Mouse (Mus musculus) adrenal gland, adult 2 months (tissue): ENCODE results near the gene Twist1. TPM values are rescaled to one million over a fixed set of nuclear protein-coding genes. Genes with fewer than 3 reads are reported as not detected.

Source experiments
- DNase-seq: peaks from one replicate; pipeline ENCODE4 v3.0.0; 2021
- long read RNA-seq: library from polyadenylated mRNA; stranded (forward); transcript quantifications from one replicate; pipeline ENCODE4 v2.0.0, GENCODE M21; 2021
- polyA plus RNA-seq: library from polyadenylated mRNA; depleted of rRNA; stranded (reverse); fragments of >200 nt; gene quantifications from 2 replicates; pipeline ENCODE4 v1.2.3, GENCODE M21; 2012; rRNA removed
- total RNA-seq, 2 experiments: library from RNA; stranded (reverse); gene quantifications; 2 replicates each; pipeline ENCODE4 v1.2.3; 2021

Gene Twist1
- total RNA-seq (1 to 10 TPM; 5.1 to 9.7 TPM), polyA plus RNA-seq (19.4 and 28.3 TPM in 2 replicates)
- long read RNA-seq, transcript Twist1-201 (2 exons, 1,628 nt) = major isoform, 14 of 15 reads
- long read RNA-seq, partial matches to known transcripts = 1 of 15 reads
- long read RNA-seq, other reads (novel, unspliced or antisense) = 0 of 15 reads

DNA sequence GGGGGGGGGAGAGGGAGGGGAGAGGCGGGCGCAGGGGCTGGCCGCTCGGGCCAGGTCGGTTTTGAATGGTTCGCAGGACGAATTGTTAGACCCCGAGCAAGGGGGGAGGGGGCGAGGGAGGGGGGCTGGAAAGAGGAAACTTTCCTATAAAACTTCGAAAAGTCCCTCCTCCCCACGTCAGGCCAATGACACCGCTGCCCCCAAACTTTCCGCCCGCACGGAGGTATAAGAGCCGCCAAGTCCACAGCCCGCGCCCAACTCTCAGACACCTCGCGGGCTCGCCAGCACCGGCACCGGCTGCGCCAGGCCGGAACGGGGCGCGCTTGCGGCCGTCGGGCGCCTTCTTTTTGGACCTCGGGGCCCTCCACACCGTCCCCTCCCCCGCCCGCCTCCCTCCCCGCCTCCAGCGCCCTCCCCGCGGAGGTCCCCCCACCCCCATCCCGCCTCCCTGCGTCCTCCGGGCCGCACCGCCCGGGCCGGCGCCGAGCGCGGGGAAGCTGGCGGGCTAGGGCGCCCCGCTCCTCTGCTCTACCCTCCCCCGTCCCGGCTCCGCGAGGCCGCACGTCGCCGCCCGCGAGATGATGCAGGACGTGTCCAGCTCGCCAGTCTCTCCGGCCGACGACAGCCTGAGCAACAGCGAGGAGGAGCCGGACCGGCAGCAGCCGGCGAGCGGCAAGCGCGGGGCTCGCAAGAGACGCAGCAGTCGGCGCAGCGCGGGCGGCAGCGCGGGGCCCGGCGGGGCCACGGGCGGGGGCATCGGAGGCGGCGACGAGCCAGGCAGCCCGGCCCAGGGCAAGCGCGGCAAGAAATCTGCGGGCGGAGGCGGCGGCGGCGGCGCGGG lies at the start of gene Twist1:
Gene Twist1 (plus strand): TSS at position 272 of the 841 bp plus-strand sequence.
- DNase-seq = peak; percentile 73

DNA sequence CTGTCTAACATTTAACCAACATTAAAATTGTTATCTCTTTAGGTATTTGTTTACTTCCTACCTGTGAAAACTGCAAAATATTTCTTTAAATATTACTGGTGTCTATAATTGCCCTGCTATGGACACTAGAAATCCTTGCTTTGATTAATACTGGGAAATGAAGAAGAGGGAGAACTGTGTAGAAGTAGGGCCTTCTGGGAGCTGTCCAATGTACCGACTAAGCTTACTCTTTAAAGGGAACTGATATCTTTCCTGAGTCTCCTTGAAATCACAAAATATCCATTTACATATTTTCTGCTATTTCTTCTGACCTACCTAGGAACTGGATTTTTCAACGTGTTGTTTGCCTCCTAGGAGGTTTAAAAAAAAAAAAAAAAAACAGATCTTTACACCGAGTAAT lies 30.7 kb upstream of the Twist1 start:
- no peak for DNase-seq

DNA sequence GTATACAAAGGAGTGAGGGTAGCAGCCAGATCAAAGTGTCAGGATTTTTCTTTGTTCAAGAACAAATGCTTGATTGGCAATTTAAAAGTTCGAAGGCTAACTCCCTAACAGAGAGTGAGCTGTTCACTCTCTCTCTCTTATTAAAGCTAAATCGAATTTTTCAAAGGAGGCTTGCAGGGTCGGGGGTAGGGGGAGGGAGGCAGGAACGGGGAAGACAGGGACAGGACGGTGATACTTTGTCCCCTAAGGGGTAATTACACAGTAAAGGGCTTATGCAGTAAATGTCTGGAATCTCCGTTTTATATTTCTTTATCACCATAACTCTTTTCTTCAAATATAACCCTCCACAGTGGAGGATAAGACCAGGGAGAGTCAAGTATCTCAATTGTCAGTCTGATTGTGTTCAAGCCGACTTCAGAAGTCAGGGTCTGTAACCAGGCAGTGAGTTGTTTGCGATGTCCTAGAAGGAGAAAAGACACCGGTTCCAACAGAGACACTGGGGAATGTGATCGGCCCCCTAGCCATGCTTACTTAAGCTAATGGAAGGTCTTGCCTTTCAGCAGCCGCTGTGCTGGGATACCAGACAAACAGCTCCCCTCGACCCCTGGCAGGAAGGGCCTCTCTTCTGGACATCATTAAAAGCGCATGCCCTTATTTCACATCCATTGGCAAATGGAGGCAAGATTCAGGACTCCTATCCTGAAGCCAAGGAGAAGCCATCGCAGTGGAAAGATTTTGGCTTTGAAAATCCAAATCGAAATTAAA lies 30.0 kb upstream of the Twist1 start:
- DNase-seq = no peak

DNA sequence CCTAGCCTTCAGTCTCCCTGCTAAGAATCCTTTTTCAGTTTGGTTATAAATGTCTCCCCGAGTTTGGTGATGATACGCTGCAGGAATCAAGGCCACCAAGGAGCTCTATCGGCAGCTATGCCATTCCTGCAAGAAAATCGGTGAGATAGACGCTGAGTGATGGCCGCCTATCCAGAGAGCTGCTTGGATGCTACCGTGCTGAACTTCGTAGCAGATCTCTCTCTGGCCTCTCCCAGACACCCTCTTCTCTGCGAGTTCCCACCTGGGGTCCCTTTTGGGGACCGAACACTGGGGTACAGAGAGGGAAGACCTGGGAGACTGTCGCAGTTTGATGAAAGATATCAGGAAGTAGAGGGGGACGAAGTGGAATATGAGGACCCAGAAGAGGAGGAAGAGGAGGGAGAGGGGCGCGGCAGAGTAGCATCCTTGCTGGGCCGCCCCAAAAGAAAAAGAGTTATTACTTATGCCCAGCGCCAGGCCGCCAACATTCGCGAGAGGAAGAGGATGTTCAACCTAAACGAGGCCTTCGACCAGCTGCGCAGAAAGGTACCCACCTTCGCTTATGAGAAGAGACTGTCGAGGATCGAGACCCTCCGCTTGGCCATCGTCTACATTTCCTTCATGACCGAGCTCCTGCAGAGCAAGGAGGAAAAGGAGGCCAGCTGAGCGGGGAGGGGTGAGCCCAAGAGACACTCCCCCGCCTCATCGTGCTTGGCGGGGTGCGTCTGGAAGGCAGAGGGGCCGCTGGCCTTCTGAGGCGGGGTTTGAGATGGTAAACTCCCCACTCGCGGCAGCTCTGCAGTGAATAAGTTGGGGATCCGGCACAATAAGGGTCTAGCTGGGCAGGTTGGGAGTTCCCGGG lies 28.9 kb upstream of the Twist1 start, which contains the start of gene Ferd3l:
Gene Ferd3l (plus strand): TSS at position 95 of the 862 bp plus-strand sequence.
- no peak for DNase-seq

DNA sequence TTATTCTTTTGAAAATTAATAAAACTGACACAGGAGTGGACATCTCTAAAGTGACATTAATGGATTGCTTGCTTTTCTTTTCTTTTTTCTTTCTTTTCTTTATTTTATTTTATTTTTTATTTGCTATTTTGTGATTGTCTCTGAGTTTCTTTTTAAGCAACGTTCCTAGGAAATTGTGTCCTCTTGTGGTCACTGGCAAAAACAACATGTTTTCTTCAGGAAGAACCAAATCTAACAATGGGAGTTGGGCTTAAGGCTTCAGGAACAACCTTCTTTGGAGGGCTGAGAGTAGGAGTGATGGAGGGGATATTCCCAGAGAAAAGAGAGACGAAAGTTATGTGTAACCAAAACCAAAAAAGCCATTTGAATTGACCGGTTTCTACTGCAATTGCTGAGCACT lies 4.6 kb upstream of the Twist1 start:
- no peak for DNase-seq

DNA sequence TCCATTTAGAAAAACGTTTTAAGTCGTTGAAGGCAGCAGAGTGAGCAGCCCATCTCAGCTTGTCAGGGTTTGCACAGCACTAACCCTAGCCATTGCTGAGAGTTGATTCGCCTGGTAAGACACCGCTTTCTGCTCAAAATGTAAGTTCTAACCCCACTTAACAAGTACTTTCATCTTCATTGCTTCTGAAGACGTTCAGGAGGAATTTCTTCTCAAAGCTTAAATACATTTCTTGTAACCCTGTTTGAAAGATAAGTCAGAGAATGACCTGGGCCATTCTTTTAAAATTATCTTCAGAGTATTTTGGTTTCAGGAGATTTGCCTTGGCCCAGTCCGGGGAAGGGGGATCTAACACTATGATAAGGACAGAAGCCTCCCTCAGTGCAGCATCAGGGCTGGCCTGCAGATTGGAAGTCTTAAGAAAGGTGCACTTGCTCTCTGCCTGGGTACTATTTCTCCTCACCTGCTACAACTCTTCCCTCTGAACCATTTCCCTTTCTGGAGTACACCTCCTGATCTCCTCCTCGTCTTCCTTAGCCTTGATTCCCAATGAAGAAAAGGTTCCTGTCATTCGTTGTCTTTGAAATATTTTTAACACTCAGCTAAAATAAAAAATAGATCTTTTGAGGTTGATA lies 2.4 kb upstream of the Twist1 start:
- no peak for DNase-seq

DNA sequence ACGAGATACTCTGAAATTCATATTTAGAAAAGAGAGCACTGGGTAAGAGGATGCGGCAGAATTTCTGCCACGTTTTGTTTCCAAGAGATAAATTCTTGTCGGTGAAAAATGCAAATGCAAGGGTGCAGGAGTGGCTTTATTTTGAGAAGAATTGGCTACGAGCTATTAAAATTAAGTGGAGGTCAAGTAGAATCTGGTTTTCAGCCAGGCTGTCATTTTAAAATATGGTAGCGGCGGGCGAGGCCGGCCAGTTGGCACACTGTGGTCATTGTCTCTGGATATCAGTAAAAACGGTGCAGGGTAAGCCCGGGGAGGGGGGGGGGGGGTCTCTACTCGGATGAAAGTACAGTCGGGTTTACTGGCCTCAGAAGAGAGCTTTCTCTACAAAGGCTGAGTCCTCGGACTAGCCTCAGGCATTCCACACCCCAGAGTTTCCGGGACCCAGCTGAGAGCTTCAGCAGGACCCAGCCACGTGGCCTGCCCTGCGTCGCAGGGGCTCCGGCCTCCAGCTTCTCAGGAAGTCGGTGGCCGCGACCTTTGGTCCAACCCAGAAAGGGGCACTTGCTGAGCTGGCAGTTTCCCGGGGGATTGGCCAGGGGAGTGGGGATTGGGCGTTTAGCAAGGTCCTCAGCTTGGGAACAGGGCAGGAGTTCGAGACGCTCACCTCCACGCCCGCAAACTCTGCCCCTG lies 1.7 kb upstream of the Twist1 start:
- DNase-seq = peak; percentile 36

DNA sequence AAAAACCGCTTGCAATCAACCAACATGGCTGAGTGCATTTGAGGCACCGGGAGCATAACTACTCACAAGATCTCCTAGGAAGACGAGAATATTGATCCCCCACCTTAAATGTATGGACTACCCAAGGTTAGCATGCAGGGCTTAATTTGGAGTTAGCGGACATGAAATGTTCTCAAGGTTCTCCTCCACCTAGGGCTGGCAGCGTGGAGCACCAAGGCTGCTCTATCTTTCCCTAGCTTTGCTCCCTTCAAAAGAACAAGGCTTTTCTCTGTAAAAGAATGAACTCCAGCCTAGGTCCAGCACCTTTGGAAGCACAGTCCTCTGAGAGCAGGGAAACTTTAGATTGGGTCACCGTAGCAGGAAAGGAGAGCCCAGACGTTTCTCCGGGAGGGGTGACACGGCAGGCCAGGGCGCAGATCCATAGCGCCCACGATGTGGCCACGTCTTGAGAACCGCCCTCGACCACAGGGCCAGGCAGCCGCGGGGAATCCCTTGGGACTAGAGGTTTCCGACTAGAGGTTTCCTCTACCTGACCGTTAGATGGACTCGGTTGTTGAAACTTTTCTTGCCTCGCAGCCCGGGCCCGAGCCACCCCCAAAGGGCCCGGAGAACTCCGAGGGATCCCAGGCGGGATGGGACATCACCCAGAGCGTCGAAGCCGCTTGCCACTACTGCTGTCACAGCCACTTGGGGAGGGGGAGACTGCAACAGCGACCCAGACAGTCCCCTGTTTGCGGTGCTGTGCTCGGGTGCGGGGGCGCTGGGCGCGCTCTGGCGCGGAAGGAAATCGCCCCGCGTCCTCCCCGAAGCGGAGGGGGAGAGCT lies 683 bp upstream of the Twist1 start:
- DNase-seq = peak; percentile 35

DNA sequence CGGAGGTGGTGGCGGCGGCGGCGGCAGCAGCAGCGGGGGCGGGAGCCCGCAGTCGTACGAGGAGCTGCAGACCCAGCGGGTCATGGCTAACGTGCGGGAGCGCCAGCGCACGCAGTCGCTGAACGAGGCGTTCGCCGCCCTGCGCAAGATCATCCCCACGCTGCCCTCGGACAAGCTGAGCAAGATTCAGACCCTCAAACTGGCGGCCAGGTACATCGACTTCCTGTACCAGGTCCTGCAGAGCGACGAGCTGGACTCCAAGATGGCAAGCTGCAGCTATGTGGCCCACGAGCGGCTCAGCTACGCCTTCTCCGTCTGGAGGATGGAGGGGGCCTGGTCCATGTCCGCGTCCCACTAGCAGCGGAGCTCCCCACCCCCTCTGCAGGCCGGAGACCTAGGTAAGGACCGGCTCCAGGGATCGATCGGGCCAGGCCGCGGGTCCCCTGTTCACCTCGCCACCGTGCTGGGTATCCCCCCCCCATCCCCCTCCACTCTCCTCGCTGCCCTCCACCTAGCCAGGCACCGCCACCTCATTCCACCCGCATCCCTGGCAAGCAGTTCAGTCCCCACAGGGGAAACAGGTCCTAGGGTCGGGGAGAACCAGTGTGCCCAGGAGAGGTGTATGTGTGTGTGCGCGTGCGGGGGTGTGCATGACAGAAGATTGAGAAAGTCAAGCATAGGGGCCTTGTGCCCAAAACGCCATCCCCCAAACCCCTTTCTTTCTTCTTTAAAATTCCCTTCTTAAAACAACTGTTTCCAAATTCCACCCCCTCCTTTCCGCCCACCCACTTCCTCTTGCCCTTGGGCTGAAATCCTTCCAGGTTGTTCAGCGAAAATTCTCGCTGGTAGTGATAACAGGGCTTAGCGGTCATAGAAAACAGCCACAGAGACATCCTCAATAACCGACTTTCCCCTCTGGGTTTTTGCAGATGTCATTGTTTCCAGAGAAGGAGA lies 1.0 kb downstream of the Twist1 start:
- peak; percentile 11 for DNase-seq

DNA sequence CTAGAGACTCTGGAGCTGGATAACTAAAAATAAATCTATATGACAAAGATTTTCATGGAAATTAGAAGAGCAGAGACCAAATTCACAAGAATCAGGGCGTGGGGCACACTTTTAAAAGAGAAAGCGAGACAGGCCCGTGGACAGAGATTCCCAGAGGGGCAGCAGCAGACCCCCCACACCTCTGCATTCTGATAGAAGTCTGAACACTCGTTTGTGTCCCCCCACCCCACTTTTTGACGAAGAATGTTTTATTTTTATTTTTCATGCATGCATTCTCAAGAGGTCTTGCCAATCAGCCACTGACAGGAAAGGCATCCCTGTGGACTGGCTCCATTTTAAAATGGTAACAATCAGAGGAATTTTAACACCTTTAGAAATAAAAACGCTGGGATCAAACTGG lies 1.7 kb downstream of the Twist1 start:
- DNase-seq = no peak

DNA sequence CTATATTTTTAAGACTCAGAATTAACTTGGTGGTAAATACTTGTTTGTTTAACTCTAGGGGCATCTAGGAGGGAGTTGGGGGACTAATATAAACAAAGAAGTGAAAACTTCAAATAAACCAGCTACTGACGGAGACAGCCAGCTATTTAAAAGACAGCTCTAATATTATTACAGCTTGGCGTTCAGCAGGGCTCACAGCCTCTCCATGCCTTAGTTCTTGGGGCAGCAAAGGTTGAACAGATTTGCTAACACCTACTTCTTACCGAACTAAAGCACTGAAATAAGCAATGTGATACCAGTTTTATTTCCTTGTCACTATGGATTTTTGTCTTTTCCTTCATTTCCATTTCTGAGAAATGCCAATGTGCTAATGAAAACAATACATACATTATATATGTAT lies 2.4 kb downstream of the Twist1 start:
- DNase-seq = no peak

DNA sequence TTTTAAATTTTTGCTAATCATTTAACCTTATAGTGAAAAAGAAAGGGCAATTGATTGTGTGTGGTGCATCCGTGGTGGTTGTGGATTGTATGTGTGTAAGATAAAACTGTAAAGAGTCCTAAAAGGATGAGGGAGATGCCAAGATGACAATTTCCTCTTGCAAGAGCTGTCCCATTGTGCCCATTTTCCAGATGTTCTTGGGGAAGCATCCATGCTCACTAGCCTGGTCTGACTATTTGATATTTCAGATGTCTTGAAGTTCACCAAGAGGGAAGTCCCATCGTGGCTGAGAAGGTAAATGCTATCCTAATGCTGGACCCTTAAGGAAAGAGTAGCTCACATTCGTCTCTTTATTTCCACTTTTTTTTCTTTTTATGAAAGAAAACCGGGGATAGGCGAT lies 3.5 kb downstream of the Twist1 start:
- DNase-seq = no peak

DNA sequence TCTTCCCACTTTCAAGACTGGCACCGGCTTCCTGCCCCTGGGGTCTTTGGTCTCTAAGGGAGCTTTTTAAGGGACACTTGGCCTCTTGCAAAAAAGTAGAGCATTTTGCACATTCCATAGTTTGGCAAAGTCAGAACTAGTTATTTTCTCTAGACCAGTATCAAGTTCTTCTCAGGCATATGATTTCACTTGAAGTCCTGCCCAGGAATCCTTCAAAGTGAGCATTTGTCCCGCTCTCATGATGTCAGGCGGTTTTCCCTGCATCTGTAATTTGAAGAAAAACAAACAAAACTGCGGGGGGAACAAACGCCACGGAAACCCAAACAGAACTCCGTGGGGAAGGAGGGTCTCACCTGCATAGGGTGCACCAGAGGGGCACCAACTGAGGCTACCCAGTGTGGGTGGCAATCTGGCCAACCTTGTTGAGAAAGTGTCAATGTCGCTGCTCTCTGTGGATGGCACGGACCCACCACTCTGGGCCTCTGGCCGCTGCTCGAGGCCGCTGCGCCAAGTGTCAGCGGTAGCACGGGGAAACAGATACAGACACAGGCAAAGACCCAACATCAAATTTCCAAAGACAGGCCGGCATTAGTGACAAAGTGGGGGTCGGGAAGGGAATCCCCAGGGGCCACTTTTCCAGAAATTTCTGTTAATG lies 4.8 kb downstream of the Twist1 start:
- DNase-seq = no peak

DNA sequence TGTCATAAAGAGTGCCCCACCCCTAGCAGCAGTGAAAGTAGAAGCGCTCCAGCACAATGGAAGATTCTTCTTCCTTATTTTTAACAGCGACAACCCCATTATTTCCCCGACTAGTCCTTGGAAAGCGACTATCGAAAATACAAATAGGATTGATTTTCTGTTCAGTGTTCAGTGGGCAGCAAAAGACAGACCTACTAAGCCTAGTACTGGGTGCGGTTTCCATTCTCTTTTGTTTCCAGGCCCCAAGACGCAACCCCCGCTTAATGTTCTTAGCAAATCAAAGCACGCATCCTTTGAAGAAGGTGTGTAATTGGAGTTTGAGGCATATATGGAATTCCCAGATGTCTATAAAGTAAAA lies 5.3 kb downstream of the Twist1 start:
- DNase-seq = no peak

DNA sequence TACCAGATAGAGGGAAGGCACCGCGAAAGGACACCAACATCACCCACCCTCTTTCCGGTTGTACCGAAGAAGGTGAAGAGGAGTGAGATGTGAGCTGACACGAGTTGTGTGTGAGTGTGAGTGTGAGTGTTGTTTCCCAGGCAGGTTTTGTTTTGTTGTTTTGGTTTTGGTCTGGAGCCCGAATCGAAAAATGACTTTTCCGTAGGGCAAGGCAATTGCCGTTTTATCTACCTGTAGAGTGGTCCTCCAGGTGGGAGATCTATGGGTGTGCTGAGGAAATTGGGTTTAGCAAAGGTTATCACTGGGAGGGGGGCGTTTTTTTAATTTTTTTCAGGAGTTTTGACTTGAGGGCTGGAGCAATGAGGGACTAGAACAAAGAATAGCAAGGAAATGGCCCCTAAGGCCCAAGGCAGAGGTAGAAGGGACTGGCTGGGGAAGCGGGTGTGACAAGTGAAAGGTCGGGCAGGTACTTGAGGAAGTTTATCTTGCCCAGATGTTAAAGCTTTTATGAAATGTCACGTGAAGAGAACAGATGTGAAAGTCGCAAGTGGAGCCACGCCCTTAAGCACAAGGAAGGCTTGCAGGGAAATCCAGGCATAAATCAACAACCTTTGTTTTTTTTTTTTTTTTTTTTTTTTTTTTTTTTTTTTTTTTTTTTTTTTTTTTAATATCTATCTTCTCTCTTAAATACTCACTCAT lies 6.3 kb downstream of the Twist1 start:
- DNase-seq = no peak

DNA sequence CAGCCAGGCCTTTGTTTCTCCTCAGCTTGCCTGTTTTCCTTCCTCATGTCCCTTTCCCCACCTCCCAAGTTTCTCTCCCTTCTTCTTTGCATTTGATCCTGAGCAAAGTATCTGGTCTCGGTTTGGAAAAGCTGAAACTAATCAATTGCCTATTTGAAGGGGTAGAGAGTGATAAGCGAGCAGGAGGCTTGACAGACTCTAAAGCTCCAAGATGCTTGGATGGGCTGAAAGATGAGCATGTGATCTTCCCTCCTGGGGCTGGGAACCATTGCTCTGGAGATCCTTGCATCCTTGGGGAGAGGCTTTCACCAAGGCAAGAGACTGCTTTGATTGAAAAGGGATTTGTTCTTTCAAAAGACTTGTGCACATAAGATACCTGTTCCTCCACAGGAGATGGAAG lies 7.0 kb downstream of the Twist1 start:
- no peak for DNase-seq

DNA sequence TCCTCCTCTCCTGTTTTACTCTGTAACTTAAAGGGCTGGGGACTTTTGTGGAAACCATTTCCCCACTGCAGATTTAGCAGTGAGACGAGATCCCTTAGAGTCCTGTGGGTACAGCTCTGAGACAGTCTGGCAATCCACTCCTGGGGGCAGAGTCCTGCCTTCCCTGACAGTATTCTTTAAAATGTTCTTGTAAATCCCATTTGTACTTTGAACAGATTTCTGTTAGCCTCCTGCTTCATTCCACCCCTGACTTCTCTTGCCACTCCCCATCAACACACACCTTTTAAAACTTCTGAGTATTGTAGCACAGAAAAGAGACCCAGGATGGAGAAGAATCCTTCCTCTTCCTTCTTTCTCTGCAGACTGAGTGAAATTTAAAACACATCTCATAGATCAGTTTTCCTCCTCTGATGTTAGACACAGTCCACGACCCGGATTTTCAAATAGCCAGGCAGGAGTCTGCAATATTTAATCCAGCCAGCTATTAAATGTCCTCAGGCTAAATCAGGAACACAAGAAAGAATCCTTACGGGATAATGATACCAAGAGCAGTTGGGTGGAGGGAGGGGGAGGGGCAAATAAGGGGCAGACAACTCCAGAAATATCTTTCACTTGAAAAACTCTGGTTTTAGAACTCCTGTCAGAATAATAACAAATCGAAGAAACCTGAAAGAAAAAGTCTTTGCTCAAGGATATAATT lies 8.3 kb downstream of the Twist1 start:
- no peak for DNase-seq
